Mouse (Mus musculus) erythroblast, embryonic 14.5 days (primary cell): ENCODE results near the gene Exoc4. TPM values are rescaled to one million over a fixed set of nuclear protein-coding genes. Genes with fewer than 3 reads are reported as not detected.

Experiments
- H3K27me3 ChIP-seq: 2 replicates; pipeline ENCODE4 v1.6.1; 2012; ENCODE audit warnings: inconsistent platforms; ENCODE audit not compliant: control insufficient read depth
- H3K36me3 ChIP-seq: 2 replicates; pipeline ENCODE4 v1.6.1; 2012; ENCODE audit warnings: mild to moderate bottlenecking, inconsistent platforms; ENCODE audit not compliant: control insufficient read depth
- H3K4me1 ChIP-seq: 2 replicates; pipeline ENCODE4 v1.6.1; 2012; ENCODE audit warnings: inconsistent platforms; ENCODE audit not compliant: control insufficient read depth
- H3K4me3 ChIP-seq: replicated peaks from 2 replicates; pipeline ENCODE3; 2012; ENCODE audit warnings: moderate library complexity, mild to moderate bottlenecking, inconsistent platforms
- H3K9me3 ChIP-seq: 2 replicates; pipeline ENCODE4 v1.6.1; 2012; ENCODE audit warnings: low read length, inconsistent platforms, mixed read lengths; ENCODE audit not compliant: control insufficient read depth
- GATA1 ChIP-seq: IDR thresholded peaks from 2 replicates; pipeline ENCODE4 v1.6.1; 2012; ENCODE audit warnings: low read length, inconsistent platforms, mixed read lengths
- TAL1 ChIP-seq: IDR thresholded peaks from 3 replicates; pipeline ENCODE4 v1.6.1; 2012; ENCODE audit warnings: low read length, inconsistent platforms, mixed read lengths
- polyA plus RNA-seq: library from polyadenylated mRNA; stranded (reverse); fragments of >175 nt; gene quantifications from 2 replicates; pipeline ENCODE4 v1.2.3, GENCODE M21; 2012

Gene Exoc4
- polyA plus RNA-seq, 1 experiment = 0.65 TPM

GRCm38 (mm10) chr6:33620701-33621100 lies 371.8 kb downstream of the Exoc4 start:
- Histone ChIP-seq H3K9me3 (no peaks in the 10 kb centered on the region), H3K27me3 (no peaks in the 10 kb centered on the region), H3K4me3 (no peak overlapping the region), H3K36me3 (no peaks in the 10 kb centered on the region), H3K4me1 (no peaks in the 10 kb centered on the region)
- TF ChIP-seq TAL1 = no peak
- no peak for TF ChIP-seq GATA1

- Histone ChIP-seq H3K4me3 (no peak overlapping the region), H3K27me3 (no peaks in the 10 kb centered on the region), H3K9me3 (peaks cover 2% of the 10 kb centered on the region), H3K4me1 (no peaks in the 10 kb centered on the region), H3K36me3 (no peaks in the 10 kb centered on the region)
- no peak for TF ChIP-seq TAL1
- TF ChIP-seq GATA1 = no peak
Observed at GRCm38 (mm10) chr6:33625931-33626330, 377.0 kb downstream of the Exoc4 start.

DNA sequence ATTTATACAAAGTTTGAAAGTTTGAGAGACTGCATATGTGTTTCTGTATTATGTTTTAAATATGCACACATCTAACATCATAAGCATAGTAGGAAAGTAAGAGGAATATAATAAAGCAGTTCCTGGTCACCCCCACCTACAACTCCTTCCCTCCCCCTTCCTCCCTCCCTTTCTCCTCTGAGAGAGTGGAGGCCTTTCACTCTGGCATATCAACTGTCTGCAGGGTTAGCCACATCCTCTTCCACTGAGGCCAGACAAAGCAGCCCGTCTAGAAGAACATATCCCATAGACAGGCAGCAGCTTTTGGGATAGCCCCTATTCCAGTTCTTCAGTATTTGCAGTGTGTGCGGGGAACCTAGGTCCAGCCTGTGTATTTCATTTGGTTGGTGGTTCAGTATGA lies 382.2 kb downstream of the Exoc4 start:
- Histone ChIP-seq H3K4me3 (no peak overlapping the region), H3K4me1 (no peaks in the 10 kb centered on the region)
- no peak for TF ChIP-seq TAL1
- no peak for TF ChIP-seq GATA1

DNA sequence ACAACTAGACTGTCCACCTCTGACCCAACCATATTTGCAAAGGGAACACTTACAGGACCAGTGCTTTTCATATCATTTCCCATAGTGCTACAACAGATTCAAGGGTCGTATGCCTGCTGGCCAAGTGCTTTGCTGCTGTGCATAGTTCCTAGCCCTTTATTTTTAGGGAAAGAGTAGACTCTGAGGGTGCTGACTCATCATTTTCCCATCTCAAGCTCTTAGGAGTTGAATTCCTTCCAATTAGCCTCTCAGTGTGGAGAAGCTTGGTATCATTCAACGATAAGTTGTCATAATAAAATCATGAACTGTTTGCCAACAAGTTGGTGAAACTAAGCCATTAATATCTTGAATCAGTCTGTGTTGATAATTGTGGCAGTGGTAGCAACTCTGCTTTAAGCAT lies 388.3 kb downstream of the Exoc4 start:
- no peaks in the 10 kb centered on the region for H3K36me3 ChIP-seq
- H3K4me1 ChIP-seq = no peaks in the 10 kb centered on the region
- H3K9me3 ChIP-seq = no peaks in the 10 kb centered on the region
- TF ChIP-seq GATA1 (no peak), TAL1 (no peak)
- no peaks in the 10 kb centered on the region for H3K27me3 ChIP-seq
- no peak overlapping the region for H3K4me3 ChIP-seq

More for the DNA sequence above, 382.2 kb downstream of the Exoc4 start:
- H3K27me3 ChIP-seq = no peaks in the 10 kb centered on the region
- H3K36me3 ChIP-seq = no peaks in the 10 kb centered on the region
- H3K9me3 ChIP-seq = peaks cover 2% of the 10 kb centered on the region

DNA sequence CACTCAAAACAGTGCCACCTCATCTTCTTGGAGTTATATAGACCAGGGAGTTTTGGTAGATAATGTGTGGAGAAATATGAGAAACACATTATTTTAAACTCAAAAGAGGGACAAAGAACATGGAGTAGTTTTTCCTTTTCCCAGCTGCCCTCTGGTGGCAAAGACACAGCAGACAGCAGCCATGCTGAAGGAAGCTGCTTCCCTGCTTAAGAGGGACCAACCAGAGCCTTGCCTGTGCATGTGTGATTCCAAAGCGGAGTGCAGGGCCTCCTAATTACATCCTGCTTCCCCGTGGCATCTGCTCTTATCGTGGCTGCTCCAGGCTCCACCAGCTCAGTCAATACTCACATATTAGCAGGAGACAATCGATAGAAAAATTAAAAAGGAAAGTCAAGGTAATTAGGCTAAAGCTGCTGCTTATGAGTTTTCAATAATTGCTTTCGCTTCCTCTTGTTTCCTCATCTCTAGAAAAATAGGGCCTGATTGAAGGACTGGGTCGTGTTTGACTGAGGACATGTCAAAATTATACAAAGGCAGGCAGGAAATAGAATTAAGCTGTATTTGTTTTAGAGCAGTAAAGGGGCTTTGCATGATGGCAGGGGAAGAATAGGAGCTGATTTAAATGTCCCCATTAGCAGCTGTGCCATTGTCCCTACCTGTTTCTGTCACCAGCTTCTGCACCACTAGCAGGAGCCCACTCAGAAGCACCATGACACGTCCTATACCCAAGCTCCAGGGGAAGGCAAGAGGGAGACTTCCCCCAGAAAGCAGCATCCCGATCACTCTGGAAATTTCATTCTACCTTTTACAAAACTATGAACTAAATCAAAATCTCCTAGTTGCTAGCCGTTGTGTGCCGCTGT lies 433.1 kb downstream of the Exoc4 start:
- Histone ChIP-seq H3K36me3 (no peaks in the 10 kb centered on the region), H3K4me3 (no peak overlapping the region), H3K27me3 (no peaks in the 10 kb centered on the region), H3K9me3 (no peaks in the 10 kb centered on the region), H3K4me1 (no peaks in the 10 kb centered on the region)
- TF ChIP-seq GATA1 (no peak), TAL1 (no peak)

DNA sequence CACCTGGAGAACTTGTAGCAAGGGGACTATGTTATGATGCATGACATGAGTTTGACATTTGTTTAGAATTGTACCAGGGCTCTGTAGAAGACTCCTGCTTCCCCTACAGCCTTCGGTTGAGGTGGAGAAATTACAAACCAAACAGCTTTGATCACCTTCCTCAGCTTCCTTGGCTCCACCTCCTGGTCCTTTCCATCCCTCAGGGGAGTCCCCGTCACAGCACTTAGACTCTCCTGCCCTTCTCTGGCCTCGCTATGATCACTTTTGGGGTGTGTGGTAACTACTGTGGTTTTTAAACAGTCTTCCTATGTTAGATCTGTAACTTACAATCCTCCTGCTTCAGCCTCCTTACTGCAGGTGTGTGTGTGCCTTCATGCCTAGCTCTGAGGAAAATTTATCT lies 434.6 kb downstream of the Exoc4 start:
- TF ChIP-seq GATA1 (no peak), TAL1 (no peak)
- Histone ChIP-seq H3K4me1 (no peaks in the 10 kb centered on the region), H3K27me3 (no peaks in the 10 kb centered on the region), H3K9me3 (no peaks in the 10 kb centered on the region), H3K36me3 (no peaks in the 10 kb centered on the region), H3K4me3 (no peak overlapping the region)

GRCm38 (mm10) chr6:33685321-33685720 lies 436.4 kb downstream of the Exoc4 start:
- H3K4me1 ChIP-seq = no peaks in the 10 kb centered on the region
- H3K27me3 ChIP-seq = no peaks in the 10 kb centered on the region
- no peaks in the 10 kb centered on the region for H3K9me3 ChIP-seq
- TF ChIP-seq GATA1 (no peak), TAL1 (no peak)
- H3K4me3 ChIP-seq = no peak overlapping the region
- no peaks in the 10 kb centered on the region for H3K36me3 ChIP-seq

DNA sequence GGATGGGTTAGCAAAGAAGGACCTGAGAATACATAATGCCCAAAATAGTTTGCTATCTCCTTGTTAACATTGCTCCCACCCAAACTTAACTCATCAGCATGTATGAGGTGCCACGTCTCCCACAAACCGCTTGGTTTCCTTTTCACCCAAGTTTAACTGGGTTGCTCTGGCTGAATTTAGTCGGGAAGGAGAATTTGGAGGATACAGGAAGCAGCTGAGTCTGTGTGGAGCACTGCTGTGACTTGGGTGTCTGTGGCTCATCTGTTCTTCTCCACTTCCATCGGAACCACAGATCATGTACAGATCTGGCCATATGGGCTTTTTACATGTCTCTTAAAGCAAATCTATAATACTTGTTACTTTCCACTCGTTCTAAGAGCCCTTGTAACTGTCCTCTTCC lies 441.7 kb downstream of the Exoc4 start:
- TF ChIP-seq GATA1 (no peak), TAL1 (no peak)
- Histone ChIP-seq H3K27me3 (no peaks in the 10 kb centered on the region), H3K9me3 (no peaks in the 10 kb centered on the region), H3K4me3 (no peak overlapping the region), H3K36me3 (no peaks in the 10 kb centered on the region), H3K4me1 (no peaks in the 10 kb centered on the region)

DNA sequence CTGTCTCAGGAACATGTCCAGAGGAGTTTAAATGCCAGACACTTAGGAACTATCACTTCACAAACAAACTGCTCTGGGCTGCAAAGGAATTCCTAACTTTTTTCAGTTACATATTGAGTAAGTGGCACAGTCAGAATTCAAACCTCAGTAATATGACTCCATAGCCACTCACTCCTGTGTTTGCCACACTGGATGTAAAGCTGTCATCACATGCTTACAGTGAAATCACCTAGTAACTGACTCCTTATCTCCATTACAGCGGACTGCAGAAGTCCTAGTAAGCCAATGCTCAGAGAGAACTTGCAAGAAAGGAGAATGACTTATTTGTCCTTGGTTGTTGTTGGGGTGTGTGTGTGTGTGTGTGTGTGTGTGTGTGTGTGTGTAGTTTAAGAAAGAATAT lies 448.1 kb downstream of the Exoc4 start:
- H3K4me1 ChIP-seq = no peaks in the 10 kb centered on the region
- TF ChIP-seq GATA1 = no peak
- no peak for TF ChIP-seq TAL1
- no peaks in the 10 kb centered on the region for H3K36me3 ChIP-seq
- H3K9me3 ChIP-seq = no peaks in the 10 kb centered on the region
- no peak overlapping the region for H3K4me3 ChIP-seq
- H3K27me3 ChIP-seq = no peaks in the 10 kb centered on the region

DNA sequence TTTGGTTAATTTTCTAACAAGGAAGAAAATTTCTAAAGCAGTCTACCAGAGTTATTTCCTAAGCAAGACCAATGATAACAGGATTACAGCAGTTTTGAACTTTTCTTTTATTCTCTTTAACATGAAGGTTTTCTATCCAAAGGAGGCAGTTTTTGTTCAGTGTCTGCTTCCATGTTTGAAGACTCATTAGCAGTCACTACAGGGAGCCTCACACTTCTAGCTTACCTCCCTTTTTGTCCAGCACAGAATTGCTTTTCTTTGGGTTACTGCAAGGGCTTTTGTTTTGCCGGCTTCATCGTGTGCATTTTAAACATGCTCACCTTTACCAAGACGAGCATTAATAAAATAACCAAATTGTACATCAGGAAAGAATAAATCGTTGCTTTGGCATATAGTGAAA lies 460.0 kb downstream of the Exoc4 start:
- TF ChIP-seq GATA1 (no peak), TAL1 (no peak)
- Histone ChIP-seq H3K27me3 (no peaks in the 10 kb centered on the region), H3K4me3 (no peak overlapping the region), H3K36me3 (no peaks in the 10 kb centered on the region), H3K4me1 (no peaks in the 10 kb centered on the region), H3K9me3 (no peaks in the 10 kb centered on the region)
